Mouse (Mus musculus): ENCODE results near the gene Syn3. TPM values are rescaled to one million over a fixed set of nuclear protein-coding genes. Genes with fewer than 3 reads are reported as not detected.

The Syn3 gene
- polyA plus RNA-seq, 1 experiment: 0.75 TPM

GRCm38 (mm10) chr10:86323275-86323994 lies 175.3 kb downstream of the Syn3 start:
- H3K36me3 ChIP-seq (ENCODE audit: control insufficient read depth, insufficient read depth, low read length): no peaks in the 10 kb centered on the region
- H3K27me3 ChIP-seq (ENCODE audit: control insufficient read depth, insufficient read depth, low read length): no peaks in the 10 kb centered on the region
- no peak overlapping the region for H3K4me3 ChIP-seq (ENCODE audit: low read depth, low read length)
- H3K4me1 ChIP-seq (ENCODE audit: control insufficient read depth, insufficient read depth, insufficient read length, low read length): no peaks in the 10 kb centered on the region
- 79% methylated on average over 4 of the region's 4 CpGs for WGBS
- TF ChIP-seq POLR2A (IDR thresholded peaks at IDR 0.05; ENCODE audit: low read depth, low read length) (no peak), CTCF (IDR thresholded peaks at IDR 0.05; ENCODE audit: extremely low read depth, insufficient read length, insufficient replicate concordance, low read depth, low read length) (no peak)
- H3K27ac ChIP-seq (ENCODE audit: insufficient read depth, low read depth, low read length): no peak overlapping the region

- WGBS: 91% methylated on average over 1 of the region's 1 CpGs
These were observed 176.7 kb downstream of the Syn3 start for GRCm38 (mm10) chr10:86322006-86322405.

DNA sequence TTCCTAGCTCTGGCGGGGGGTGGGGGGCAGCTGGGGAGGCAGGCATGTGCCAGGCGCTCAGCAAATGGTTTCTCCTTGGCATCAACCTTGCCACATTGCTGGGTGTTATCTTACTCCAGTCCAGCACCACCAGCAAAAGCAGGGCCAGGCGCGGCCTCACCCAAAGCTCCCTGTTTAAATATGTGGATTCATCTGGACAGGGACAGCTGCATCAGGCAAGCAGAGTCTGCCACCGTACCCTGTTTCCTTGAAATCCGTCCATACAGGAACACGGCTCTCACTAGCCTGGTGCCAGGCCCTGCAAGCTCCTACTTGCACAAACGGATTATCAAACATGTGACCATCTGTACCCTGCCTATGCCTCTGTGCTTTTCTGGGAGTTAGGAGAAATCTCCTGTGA lies 177.5 kb downstream of the Syn3 start:
- Histone ChIP-seq H3K27me3 (ENCODE audit: control insufficient read depth, insufficient read depth, low read length) (no peaks in the 10 kb centered on the region), H3K4me1 (ENCODE audit: control insufficient read depth, insufficient read depth, insufficient read length, low read length) (no peaks in the 10 kb centered on the region), H3K36me3 (ENCODE audit: control insufficient read depth, insufficient read depth, low read length) (no peaks in the 10 kb centered on the region), H3K27ac (ENCODE audit: insufficient read depth, low read depth, low read length) (no peak overlapping the region), H3K4me3 (ENCODE audit: low read depth, low read length) (no peak overlapping the region)
- 80% methylated on average over 8 of the region's 8 CpGs for WGBS
- TF ChIP-seq CTCF (IDR thresholded peaks at IDR 0.05; ENCODE audit: extremely low read depth, insufficient read length, insufficient replicate concordance, low read depth, low read length) (no peak), POLR2A (IDR thresholded peaks at IDR 0.05; ENCODE audit: low read depth, low read length) (no peak)

More at GRCm38 (mm10) chr10:86322006-86322405, 176.7 kb downstream of the Syn3 start:
- H3K36me3 ChIP-seq (ENCODE audit: control insufficient read depth, insufficient read depth, low read length): no peaks in the 10 kb centered on the region
- H3K4me1 ChIP-seq (ENCODE audit: control insufficient read depth, insufficient read depth, insufficient read length, low read length): no peaks in the 10 kb centered on the region
- no peaks in the 10 kb centered on the region for H3K27me3 ChIP-seq (ENCODE audit: control insufficient read depth, insufficient read depth, low read length)
- TF ChIP-seq POLR2A (IDR thresholded peaks at IDR 0.05; ENCODE audit: low read depth, low read length) (no peak), CTCF (IDR thresholded peaks at IDR 0.05; ENCODE audit: extremely low read depth, insufficient read length, insufficient replicate concordance, low read depth, low read length) (no peak)
- H3K27ac ChIP-seq (ENCODE audit: insufficient read depth, low read depth, low read length): no peak overlapping the region
- no peak overlapping the region for H3K4me3 ChIP-seq (ENCODE audit: low read depth, low read length)

DNA sequence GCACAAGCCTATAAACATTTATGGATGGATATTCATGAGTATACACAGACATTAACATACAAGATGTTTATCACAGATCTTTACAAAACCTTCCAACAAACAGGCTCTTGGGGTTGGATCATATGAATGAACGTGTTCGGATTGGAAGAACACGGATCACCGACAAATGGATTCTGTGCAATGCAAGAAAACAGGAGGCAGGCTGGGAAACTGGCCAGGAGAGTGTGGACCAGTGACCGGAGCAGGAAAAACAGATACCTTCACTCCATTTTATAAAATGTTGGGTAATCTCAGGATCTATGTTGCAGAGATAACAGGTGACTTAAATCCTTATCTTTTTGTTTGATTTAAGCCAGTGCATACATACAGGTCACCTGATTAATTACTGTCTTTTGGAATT lies 178.5 kb downstream of the Syn3 start:
- Histone ChIP-seq H3K36me3 (ENCODE audit: control insufficient read depth, insufficient read depth, low read length) (no peaks in the 10 kb centered on the region), H3K4me1 (ENCODE audit: control insufficient read depth, insufficient read depth, insufficient read length, low read length) (no peaks in the 10 kb centered on the region), H3K4me3 (ENCODE audit: low read depth, low read length) (no peak overlapping the region), H3K27ac (ENCODE audit: insufficient read depth, low read depth, low read length) (no peak overlapping the region), H3K27me3 (ENCODE audit: control insufficient read depth, insufficient read depth, low read length) (no peaks in the 10 kb centered on the region)
- WGBS: 86% methylated on average over 5 of the region's 5 CpGs
- no peak for TF ChIP-seq CTCF (IDR thresholded peaks at IDR 0.05; ENCODE audit: extremely low read depth, insufficient read length, insufficient replicate concordance, low read depth, low read length)
- no peak for TF ChIP-seq POLR2A (IDR thresholded peaks at IDR 0.05; ENCODE audit: low read depth, low read length)

DNA sequence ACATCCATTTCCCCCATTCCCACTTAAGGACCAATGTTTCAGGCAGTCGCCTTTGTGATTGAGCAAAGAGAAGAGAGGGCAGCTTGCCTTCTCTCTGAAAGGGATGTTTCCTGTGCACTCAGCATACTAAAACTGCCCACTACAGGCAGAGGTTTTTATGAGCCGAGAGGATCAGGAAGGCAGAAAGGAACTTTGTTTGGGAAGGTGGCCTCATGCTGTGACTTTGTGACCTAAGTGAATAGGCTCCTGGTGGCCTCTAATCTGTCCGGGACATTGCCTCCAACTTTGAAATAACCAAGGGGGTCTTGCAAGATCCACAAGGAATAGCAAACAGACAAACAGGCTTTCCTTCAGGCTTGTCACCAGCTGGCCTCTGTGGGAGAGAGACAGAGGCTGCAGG lies 179.2 kb downstream of the Syn3 start:
- Histone ChIP-seq H3K4me3 (ENCODE audit: low read depth, low read length) (no peak overlapping the region), H3K36me3 (ENCODE audit: control insufficient read depth, insufficient read depth, low read length) (no peaks in the 10 kb centered on the region), H3K4me1 (ENCODE audit: control insufficient read depth, insufficient read depth, insufficient read length, low read length) (no peaks in the 10 kb centered on the region), H3K27ac (ENCODE audit: insufficient read depth, low read depth, low read length) (no peak overlapping the region), H3K27me3 (ENCODE audit: control insufficient read depth, insufficient read depth, low read length) (no peaks in the 10 kb centered on the region)
- TF ChIP-seq CTCF (IDR thresholded peaks at IDR 0.05; ENCODE audit: extremely low read depth, insufficient read length, insufficient replicate concordance, low read depth, low read length): no peak
- TF ChIP-seq POLR2A (IDR thresholded peaks at IDR 0.05; ENCODE audit: low read depth, low read length): no peak
- WGBS: 66% methylated on average over 3 of the region's 3 CpGs

DNA sequence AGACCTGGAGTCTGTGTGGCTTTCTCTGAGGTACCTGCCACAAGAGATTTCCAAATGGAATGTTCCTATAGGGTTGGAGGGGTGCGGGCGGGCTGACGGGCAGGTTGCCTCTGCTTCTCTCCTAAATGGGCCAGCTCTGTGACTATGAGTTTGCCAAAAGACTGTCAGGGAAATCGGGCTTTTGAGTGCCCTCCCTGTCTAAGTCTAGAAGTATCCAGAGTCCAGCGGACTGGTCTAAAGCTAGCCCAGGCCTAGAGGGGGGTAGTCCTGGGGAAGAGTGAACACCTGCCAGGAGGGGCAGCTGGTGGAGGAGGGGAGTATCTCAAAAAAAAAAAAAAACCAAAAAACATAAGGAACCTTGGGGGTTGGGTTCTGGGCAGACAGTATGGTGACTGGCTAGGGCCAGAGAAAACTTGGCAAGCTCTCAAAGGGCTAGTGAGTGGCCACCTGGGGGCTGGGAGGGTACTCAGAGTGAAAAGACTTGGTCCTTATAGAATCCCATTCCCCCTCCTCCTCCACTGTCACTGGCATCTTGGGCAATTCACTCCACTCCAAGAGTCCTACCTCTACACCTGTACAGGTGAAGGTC lies 180.1 kb downstream of the Syn3 start:
- WGBS: 91% methylated on average over 5 of the region's 5 CpGs
- Histone ChIP-seq H3K36me3 (ENCODE audit: control insufficient read depth, insufficient read depth, low read length) (no peaks in the 10 kb centered on the region), H3K4me1 (ENCODE audit: control insufficient read depth, insufficient read depth, insufficient read length, low read length) (no peaks in the 10 kb centered on the region), H3K4me3 (ENCODE audit: low read depth, low read length) (no peak overlapping the region), H3K27me3 (ENCODE audit: control insufficient read depth, insufficient read depth, low read length) (no peaks in the 10 kb centered on the region), H3K27ac (ENCODE audit: insufficient read depth, low read depth, low read length) (no peak overlapping the region)
- TF ChIP-seq CTCF (IDR thresholded peaks at IDR 0.05; ENCODE audit: extremely low read depth, insufficient read length, insufficient replicate concordance, low read depth, low read length): no peak
- TF ChIP-seq POLR2A (IDR thresholded peaks at IDR 0.05; ENCODE audit: low read depth, low read length): no peak

DNA sequence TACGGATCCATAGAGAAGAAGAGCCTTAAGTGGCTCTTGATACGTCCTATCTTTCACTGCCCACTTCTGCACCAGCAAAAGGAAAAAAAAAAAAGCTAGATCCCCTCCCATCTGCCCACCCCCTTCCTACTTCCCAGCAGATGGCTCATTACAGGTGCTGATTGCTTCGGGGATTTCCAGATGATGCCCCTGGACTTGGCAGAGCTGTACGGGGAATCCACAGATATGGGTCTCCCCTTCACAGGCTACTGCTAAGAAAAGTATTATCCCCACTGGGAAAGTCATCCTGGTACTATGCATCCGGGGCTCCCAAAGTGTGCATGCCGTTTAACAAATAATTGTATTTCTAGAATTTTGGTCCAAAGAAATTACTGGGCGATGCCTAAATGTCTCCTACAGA lies 181.1 kb downstream of the Syn3 start:
- Histone ChIP-seq H3K36me3 (ENCODE audit: control insufficient read depth, insufficient read depth, low read length) (no peaks in the 10 kb centered on the region), H3K27ac (ENCODE audit: insufficient read depth, low read depth, low read length) (no peak overlapping the region), H3K4me3 (ENCODE audit: low read depth, low read length) (no peak overlapping the region), H3K4me1 (ENCODE audit: control insufficient read depth, insufficient read depth, insufficient read length, low read length) (no peaks in the 10 kb centered on the region), H3K27me3 (ENCODE audit: control insufficient read depth, insufficient read depth, low read length) (no peaks in the 10 kb centered on the region)
- TF ChIP-seq CTCF (IDR thresholded peaks at IDR 0.05; ENCODE audit: extremely low read depth, insufficient read length, insufficient replicate concordance, low read depth, low read length): no peak
- no peak for TF ChIP-seq POLR2A (IDR thresholded peaks at IDR 0.05; ENCODE audit: low read depth, low read length)
- 81% methylated on average over 7 of the region's 7 CpGs for WGBS

All from small intestine, adult 2 months (tissue).